Mouse (Mus musculus): ENCODE measurements at regions not wholly inside any gene's neighbourhood (a gene's known extent, or its start where the extent isn't known, plus 50 kb on each side); places are given as distances from the start of the nearest gene placed in this dataset.

- TF ChIP-seq CTCF (IDR thresholded peaks at IDR 0.05; ENCODE audit: borderline replicate concordance, extremely low read depth, insufficient read depth, insufficient read length) (no peak), POLR2A (IDR thresholded peaks at IDR 0.05; ENCODE audit: borderline replicate concordance, extremely low read depth, insufficient read depth, insufficient read length, poor library complexity, severe bottlenecking) (no peak)
- DNase-seq (ENCODE audit: low read depth), result no peak
These were observed 212.4 kb upstream of the Ntm start for GRCm38 (mm10) chr9:30175376-30175775.

- no peak for TF ChIP-seq POLR2A (IDR thresholded peaks at IDR 0.05; ENCODE audit: borderline replicate concordance, extremely low read depth, insufficient read depth, insufficient read length, poor library complexity, severe bottlenecking)
- TF ChIP-seq CTCF (IDR thresholded peaks at IDR 0.05; ENCODE audit: borderline replicate concordance, extremely low read depth, insufficient read depth, insufficient read length), result no peak
- no peak for DNase-seq (ENCODE audit: low read depth)
These were observed 220.5 kb upstream of the Ntm start for GRCm38 (mm10) chr9:30183409-30183808.

- TF ChIP-seq POLR2A (IDR thresholded peaks at IDR 0.05; ENCODE audit: borderline replicate concordance, extremely low read depth, insufficient read depth, insufficient read length, poor library complexity, severe bottlenecking) (no peak), CTCF (IDR thresholded peaks at IDR 0.05; ENCODE audit: borderline replicate concordance, extremely low read depth, insufficient read depth, insufficient read length) (no peak)
- peak; percentile 50 for DNase-seq (ENCODE audit: low read depth)
These were observed 222.2 kb upstream of the Ntm start for GRCm38 (mm10) chr9:30184996-30185763.

GRCm38 (mm10) chr9:30186261-30186660 lies 223.3 kb upstream of the Ntm start:
- TF ChIP-seq CTCF (IDR thresholded peaks at IDR 0.05; ENCODE audit: borderline replicate concordance, extremely low read depth, insufficient read depth, insufficient read length) (no peak), POLR2A (IDR thresholded peaks at IDR 0.05; ENCODE audit: borderline replicate concordance, extremely low read depth, insufficient read depth, insufficient read length, poor library complexity, severe bottlenecking) (no peak)
- no peak for DNase-seq (ENCODE audit: low read depth)

- TF ChIP-seq POLR2A (IDR thresholded peaks at IDR 0.05; ENCODE audit: borderline replicate concordance, extremely low read depth, insufficient read depth, insufficient read length, poor library complexity, severe bottlenecking) (no peak), CTCF (IDR thresholded peaks at IDR 0.05; ENCODE audit: borderline replicate concordance, extremely low read depth, insufficient read depth, insufficient read length) (no peak)
- DNase-seq (ENCODE audit: low read depth), result no peak
These were observed 227.1 kb upstream of the Ntm start for GRCm38 (mm10) chr9:30190078-30190477.

GRCm38 (mm10) chr9:30191119-30191518 lies 228.2 kb upstream of the Ntm start:
- TF ChIP-seq CTCF (IDR thresholded peaks at IDR 0.05; ENCODE audit: borderline replicate concordance, extremely low read depth, insufficient read depth, insufficient read length) (no peak), POLR2A (IDR thresholded peaks at IDR 0.05; ENCODE audit: borderline replicate concordance, extremely low read depth, insufficient read depth, insufficient read length, poor library complexity, severe bottlenecking) (no peak)
- no peak for DNase-seq (ENCODE audit: low read depth)

GRCm38 (mm10) chr9:30191902-30192301 lies 229.0 kb upstream of the Ntm start:
- no peak for DNase-seq (ENCODE audit: low read depth)
- TF ChIP-seq POLR2A (IDR thresholded peaks at IDR 0.05; ENCODE audit: borderline replicate concordance, extremely low read depth, insufficient read depth, insufficient read length, poor library complexity, severe bottlenecking), result no peak
- TF ChIP-seq CTCF (IDR thresholded peaks at IDR 0.05; ENCODE audit: borderline replicate concordance, extremely low read depth, insufficient read depth, insufficient read length), result no peak

GRCm38 (mm10) chr9:30194866-30195265 lies 231.9 kb upstream of the Ntm start:
- DNase-seq (ENCODE audit: low read depth), result no peak
- TF ChIP-seq CTCF (IDR thresholded peaks at IDR 0.05; ENCODE audit: borderline replicate concordance, extremely low read depth, insufficient read depth, insufficient read length) (no peak), POLR2A (IDR thresholded peaks at IDR 0.05; ENCODE audit: borderline replicate concordance, extremely low read depth, insufficient read depth, insufficient read length, poor library complexity, severe bottlenecking) (no peak)

- DNase-seq (ENCODE audit: low read depth), result no peak
- no peak for TF ChIP-seq POLR2A (IDR thresholded peaks at IDR 0.05; ENCODE audit: borderline replicate concordance, extremely low read depth, insufficient read depth, insufficient read length, poor library complexity, severe bottlenecking)
- TF ChIP-seq CTCF (IDR thresholded peaks at IDR 0.05; ENCODE audit: borderline replicate concordance, extremely low read depth, insufficient read depth, insufficient read length), result no peak
These were observed 224.5 kb upstream of the Snx19 start for GRCm38 (mm10) chr9:30202411-30202810.

GRCm38 (mm10) chr9:30207631-30208030 lies 219.3 kb upstream of the Snx19 start:
- TF ChIP-seq CTCF (IDR thresholded peaks at IDR 0.05; ENCODE audit: borderline replicate concordance, extremely low read depth, insufficient read depth, insufficient read length) (no peak), POLR2A (IDR thresholded peaks at IDR 0.05; ENCODE audit: borderline replicate concordance, extremely low read depth, insufficient read depth, insufficient read length, poor library complexity, severe bottlenecking) (no peak)
- DNase-seq (ENCODE audit: low read depth), result no peak

- DNase-seq (ENCODE audit: low read depth), result peak; percentile 34
- TF ChIP-seq CTCF (IDR thresholded peaks at IDR 0.05; ENCODE audit: borderline replicate concordance, extremely low read depth, insufficient read depth, insufficient read length) (no peak), POLR2A (IDR thresholded peaks at IDR 0.05; ENCODE audit: borderline replicate concordance, extremely low read depth, insufficient read depth, insufficient read length, poor library complexity, severe bottlenecking) (no peak)
These were observed 217.1 kb upstream of the Snx19 start for GRCm38 (mm10) chr9:30209806-30210205.

GRCm38 (mm10) chr9:30212471-30213075 lies 214.3 kb upstream of the Snx19 start:
- TF ChIP-seq CTCF (IDR thresholded peaks at IDR 0.05; ENCODE audit: borderline replicate concordance, extremely low read depth, insufficient read depth, insufficient read length), result no peak
- DNase-seq (ENCODE audit: low read depth), result no peak
